Mouse (Mus musculus): ENCODE data around the gene Cyb5d1.

GRCm38 (mm10) chr11:69416509-69416908, 21.1 kb upstream of the Cyb5d1 start:
- TF ChIP-seq CTCF (IDR thresholded peaks at IDR 0.05; ENCODE audit: borderline replicate concordance, insufficient read depth, low read depth, low read length) (no peak), POLR2A (IDR thresholded peaks at IDR 0.05; ENCODE audit: borderline replicate concordance, insufficient read depth, low read length) (no peak)
